Mouse (Mus musculus) ZHBTc4 (cell line): ENCODE results near the gene Oas3.

ENCODE experiments used
- DNase-seq: peaks from one replicate; pipeline ENCODE4 v3.0.0-alpha.2; 2011; ENCODE audit warnings: low read depth, low spot score

Oas3 gene

GRCm38 (mm10) chr5:120754215-120754614, 23.2 kb downstream of the Oas3 start:
- DNase-seq, result no peak

- DNase-seq, result no peak
These were observed 24.7 kb downstream of the Oas3 start for GRCm38 (mm10) chr5:120752786-120753185.

GRCm38 (mm10) chr5:120751206-120751605, 26.3 kb downstream of the Oas3 start:
- peak; percentile 85 for DNase-seq

GRCm38 (mm10) chr5:120749688-120750087, 27.8 kb downstream of the Oas3 start, which contains the start of gene Oas2:
Oas2 (minus strand) TSS chr5:120749853.
- DNase-seq, result no peak

GRCm38 (mm10) chr5:120746451-120746850, 31.0 kb downstream of the Oas3 start:
- peak; percentile 73 for DNase-seq

GRCm38 (mm10) chr5:120742125-120742524, 35.3 kb downstream of the Oas3 start:
- peak; percentile 88 for DNase-seq

GRCm38 (mm10) chr5:120734380-120734990, 43.0 kb downstream of the Oas3 start:
- DNase-seq, result peak; percentile 67

GRCm38 (mm10) chr5:120733696-120734095, 43.8 kb downstream of the Oas3 start:
- no peak for DNase-seq

- peak; percentile 87 for DNase-seq
These were observed 44.7 kb downstream of the Oas3 start for GRCm38 (mm10) chr5:120732740-120733139.

GRCm38 (mm10) chr5:120729319-120729718, 48.1 kb downstream of the Oas3 start:
- DNase-seq, result no peak

- DNase-seq, result peak; percentile 66
These were observed 51.5 kb downstream of the Oas3 start for GRCm38 (mm10) chr5:120725811-120726455.

- DNase-seq, result peak; percentile 76
These were observed 56.5 kb downstream of the Oas3 start for GRCm38 (mm10) chr5:120721005-120721404.

GRCm38 (mm10) chr5:120718600-120719378, 58.7 kb downstream of the Oas3 start:
- DNase-seq, result peak; percentile 53

GRCm38 (mm10) chr5:120717136-120717535, 60.3 kb downstream of the Oas3 start:
- DNase-seq, result no peak

GRCm38 (mm10) chr5:120714314-120714713, 63.1 kb downstream of the Oas3 start:
- peak; percentile 86 for DNase-seq

GRCm38 (mm10) chr5:120712721-120713120, 64.7 kb downstream of the Oas3 start:
- no peak for DNase-seq

GRCm38 (mm10) chr5:120711827-120712226, 65.6 kb downstream of the Oas3 start, which contains the start of gene Dtx1:
Dtx1 (minus strand) TSS chr5:120711927.
- DNase-seq, result no peak

GRCm38 (mm10) chr5:120711416-120711815, 66.0 kb downstream of the Oas3 start:
- DNase-seq, result peak; percentile 52

- no peak for DNase-seq
These were observed 66.6 kb downstream of the Oas3 start for GRCm38 (mm10) chr5:120710826-120711248.

- DNase-seq, result no peak
These were observed 67.2 kb downstream of the Oas3 start for GRCm38 (mm10) chr5:120710161-120710825.

GRCm38 (mm10) chr5:120706976-120707375, 70.5 kb downstream of the Oas3 start:
- DNase-seq, result peak; percentile 33

GRCm38 (mm10) chr5:120706541-120706940, 70.9 kb downstream of the Oas3 start:
- DNase-seq, result no peak
